Mouse (Mus musculus): Measurements from ENCODE around the gene Srgap1. TPM values are rescaled to one million over a fixed set of nuclear protein-coding genes. Genes with fewer than 3 reads are reported as not detected.

Gene Srgap1
- polyA plus RNA-seq (2014; fragmentation: Nextera tagmentation; extraction: Ambion mirVana) = 8.4 and 9.3 TPM in 2 replicates

DNA sequence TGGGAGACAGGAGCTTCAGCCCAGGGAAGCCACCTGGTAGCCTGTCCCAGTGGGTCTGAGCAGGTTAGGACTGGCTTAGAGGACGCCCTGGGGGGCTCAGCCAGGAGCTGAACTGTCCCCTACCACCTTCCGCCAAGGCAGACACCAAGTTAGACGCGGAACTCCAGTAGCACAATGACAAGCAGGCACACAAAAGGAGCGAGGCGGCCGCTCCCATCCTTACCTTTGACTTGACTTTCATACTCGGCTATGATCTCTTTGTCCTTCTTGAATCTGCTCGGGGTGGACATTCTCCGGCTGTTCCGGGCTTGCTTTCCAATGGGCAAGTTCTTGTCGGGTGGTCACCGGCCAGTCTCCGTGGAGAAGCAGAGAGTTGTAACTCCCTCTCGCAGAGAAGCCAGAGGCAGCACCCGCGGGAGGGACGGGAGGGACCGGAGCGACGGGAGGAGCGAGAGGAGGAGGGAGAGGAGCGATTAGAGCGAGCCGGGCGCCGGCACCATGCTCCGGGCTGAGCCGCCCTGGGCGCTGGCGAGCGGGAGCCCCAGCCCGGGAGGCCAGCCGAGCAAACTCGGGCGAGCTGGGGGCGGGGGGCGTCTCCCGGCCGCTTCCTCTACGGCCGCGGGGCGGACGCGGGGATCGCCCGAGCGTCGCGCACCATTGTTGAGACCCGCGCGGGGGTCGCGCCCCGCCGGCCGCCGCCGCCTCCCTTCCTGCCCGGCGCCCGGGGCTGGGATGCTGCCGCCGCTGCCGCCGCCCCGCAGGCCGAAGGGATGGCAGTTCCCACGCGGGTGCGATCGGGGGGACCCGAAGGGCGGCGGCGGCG lies at the start of gene Srgap1:
Gene Srgap1, minus strand, starts transcription at position 412 of the 823 bp plus-strand sequence.
- H3K4me2 ChIP-seq (ENCODE audit: low read length) = peak within 1 kb of the TSS; percentile 79
- H3K27me3 ChIP-seq (ENCODE audit: control insufficient read depth, insufficient read depth, low read length) = peaks cover 15% of the 10 kb centered on the region; the same call in 1 of the 2 replicates
- H3K9ac ChIP-seq (ENCODE audit: low read length) = peak within 1 kb of the TSS; percentile 87
- WGBS = under 1% methylated on average over 57 of the region's 79 CpGs
- ATAC-seq (ENCODE audit: insufficient number of reproducible peaks, insufficient read depth, low FRiP score, low read depth) = peak; percentile 78
- H3K9me3 ChIP-seq (ENCODE audit: control insufficient read depth, low read length) = no peaks in the 10 kb centered on the region
- H3K27ac ChIP-seq (replicated peaks in 1 of 2; ENCODE audit: control insufficient read depth in 1 of 2, insufficient read depth in 1 of 2, low read depth in 2 of 2, low read length in 2 of 2) = peak within 1 kb of the TSS; percentile 46 to 82
- peak within 1 kb of the TSS; percentile 79 to 83 for H3K4me3 ChIP-seq (ENCODE audit: control insufficient read depth in 1 of 2, insufficient read depth in 1 of 2, low read depth in 1 of 2, low read length in 2 of 2)
- no peaks in the 10 kb centered on the region for H3K36me3 ChIP-seq (ENCODE audit: control insufficient read depth, insufficient read depth, low read length)
- peaks cover 0 to 2% of the 10 kb centered on the region in 2 experiments; a peak in 1 of 4 replicates for H3K4me1 ChIP-seq (ENCODE audit: control insufficient read depth in 2 of 2, insufficient read depth in 2 of 2, low read length in 2 of 2)

DNA sequence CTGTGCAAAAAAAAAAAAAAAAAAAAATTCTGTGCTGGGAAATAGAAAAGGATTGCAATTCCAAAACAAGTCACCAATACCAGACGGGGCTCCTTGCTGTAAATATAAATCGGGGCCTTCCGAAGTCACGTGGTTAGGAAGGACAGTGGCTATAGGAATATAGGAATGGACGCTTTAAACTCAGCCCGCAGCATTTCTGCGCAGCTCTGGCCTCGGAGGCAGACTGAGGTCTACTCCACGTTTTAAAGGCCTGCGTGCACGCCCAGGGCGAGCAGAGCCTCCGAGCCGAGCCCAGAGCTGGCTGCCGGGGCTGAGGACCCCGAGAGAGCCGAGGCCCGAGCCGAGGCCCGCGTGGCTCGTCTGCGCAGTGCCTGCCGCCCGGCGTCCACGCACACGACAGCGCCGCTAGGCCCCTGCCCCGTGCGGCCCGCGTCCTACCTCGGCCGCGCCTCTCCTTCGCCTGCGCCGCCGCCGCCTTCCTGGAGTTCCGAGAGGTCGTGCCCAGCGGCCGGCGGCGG lies 49.4 kb upstream of the Srgap1 start:
- Histone ChIP-seq H3K4me1 (ENCODE audit: control insufficient read depth in 2 of 2, insufficient read depth in 2 of 2, low read length in 2 of 2) (peaks cover 2 to 10% of the 10 kb centered on the region in 2 experiments), H3K4me3 (ENCODE audit: control insufficient read depth in 1 of 2, insufficient read depth in 1 of 2, low read depth in 1 of 2, low read length in 2 of 2) (peak overlapping the region; percentile 83 to 96), H3K4me2 (ENCODE audit: low read length) (peak overlapping the region; percentile 84), H3K36me3 (ENCODE audit: control insufficient read depth, insufficient read depth, low read length) (peaks cover 18% of the 10 kb centered on the region), H3K27ac (replicated peaks in 1 of 2; ENCODE audit: control insufficient read depth in 1 of 2, insufficient read depth in 1 of 2, low read depth in 2 of 2, low read length in 2 of 2) (peak overlapping the region; percentile 58 to 94), H3K27me3 (ENCODE audit: control insufficient read depth, insufficient read depth, low read length) (no peaks in the 10 kb centered on the region), H3K9me3 (ENCODE audit: control insufficient read depth, low read length) (no peaks in the 10 kb centered on the region), H3K9ac (ENCODE audit: low read length) (peak overlapping the region; percentile 90)
- peak; percentile 66 for ATAC-seq (ENCODE audit: insufficient number of reproducible peaks, insufficient read depth, low FRiP score, low read depth)
- under 1% methylated on average over 44 of the region's 48 CpGs for WGBS

DNA sequence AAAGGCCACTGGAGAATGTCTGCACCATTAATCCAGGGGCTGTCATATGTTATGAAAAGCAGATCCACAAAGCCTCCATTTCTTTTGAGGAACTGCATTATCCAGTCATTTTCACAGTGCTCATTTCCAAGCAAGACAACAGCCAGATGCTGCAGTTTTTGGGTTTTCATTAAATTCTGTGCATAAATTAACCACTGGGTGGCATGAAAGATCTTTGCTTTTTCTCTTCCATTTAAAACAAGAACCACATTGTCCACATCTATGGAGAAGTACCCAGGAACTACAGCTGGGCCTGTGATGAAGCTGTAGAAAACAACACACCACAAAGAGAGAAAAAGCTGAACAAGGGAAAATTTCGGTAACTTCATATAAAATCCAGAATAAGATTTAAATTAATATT lies 43.4 kb upstream of the Srgap1 start:
- Histone ChIP-seq H3K9ac (ENCODE audit: low read length) (no peak overlapping the region), H3K27me3 (ENCODE audit: control insufficient read depth, insufficient read depth, low read length) (no peaks in the 10 kb centered on the region), H3K4me2 (ENCODE audit: low read length) (no peak overlapping the region), H3K36me3 (ENCODE audit: control insufficient read depth, insufficient read depth, low read length) (peaks cover 62% of the 10 kb centered on the region), H3K4me3 (ENCODE audit: control insufficient read depth in 1 of 2, insufficient read depth in 1 of 2, low read depth in 1 of 2, low read length in 2 of 2) (no peak overlapping the region), H3K27ac (replicated peaks in 1 of 2; ENCODE audit: control insufficient read depth in 1 of 2, insufficient read depth in 1 of 2, low read depth in 2 of 2, low read length in 2 of 2) (no peak overlapping the region), H3K9me3 (ENCODE audit: control insufficient read depth, low read length) (peaks cover 10% of the 10 kb centered on the region), H3K4me1 (ENCODE audit: control insufficient read depth in 2 of 2, insufficient read depth in 2 of 2, low read length in 2 of 2) (peaks cover 0 to 4% of the 10 kb centered on the region in 2 experiments; a peak in 2 of 4 replicates)
- WGBS = 95% methylated on average over 1 of the region's 1 CpGs
- ATAC-seq (ENCODE audit: insufficient number of reproducible peaks, insufficient read depth, low FRiP score, low read depth) = no peak

DNA sequence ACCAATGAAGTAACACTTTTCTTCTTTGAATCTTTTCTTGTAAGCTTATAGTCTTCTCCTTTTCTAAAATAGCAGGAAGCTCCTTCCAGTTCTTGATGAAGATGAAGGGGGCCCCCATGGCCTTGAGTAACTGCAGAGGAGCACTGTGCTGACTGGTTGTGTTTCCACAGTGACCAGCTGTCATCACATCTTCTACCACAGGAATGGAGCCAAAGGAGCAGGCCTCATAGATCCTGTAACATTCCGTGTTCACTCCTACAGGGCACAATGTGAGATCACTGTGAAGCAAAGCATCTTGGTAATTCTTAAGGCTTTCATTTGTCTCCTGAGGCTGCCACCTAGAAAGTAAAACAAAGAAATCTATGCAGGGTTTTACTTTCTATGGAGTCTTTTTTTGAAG lies 34.2 kb upstream of the Srgap1 start:
- no peaks in the 10 kb centered on the region for H3K9me3 ChIP-seq (ENCODE audit: control insufficient read depth, low read length)
- no peak overlapping the region for H3K4me3 ChIP-seq (ENCODE audit: control insufficient read depth in 1 of 2, insufficient read depth in 1 of 2, low read depth in 1 of 2, low read length in 2 of 2)
- 24% methylated on average over 1 of the region's 1 CpGs for WGBS
- no peak overlapping the region for H3K4me2 ChIP-seq (ENCODE audit: low read length)
- ATAC-seq (ENCODE audit: insufficient number of reproducible peaks, insufficient read depth, low FRiP score, low read depth) = no peak
- H3K27ac ChIP-seq (replicated peaks in 1 of 2; ENCODE audit: control insufficient read depth in 1 of 2, insufficient read depth in 1 of 2, low read depth in 2 of 2, low read length in 2 of 2) = no peak overlapping the region
- peaks cover 2 to 3% of the 10 kb centered on the region in 2 experiments; a peak in 2 of 4 replicates for H3K4me1 ChIP-seq (ENCODE audit: control insufficient read depth in 2 of 2, insufficient read depth in 2 of 2, low read length in 2 of 2)
- no peaks in the 10 kb centered on the region for H3K27me3 ChIP-seq (ENCODE audit: control insufficient read depth, insufficient read depth, low read length)
- peaks cover 10% of the 10 kb centered on the region; the same call in 1 of the 2 replicates for H3K36me3 ChIP-seq (ENCODE audit: control insufficient read depth, insufficient read depth, low read length)
- H3K9ac ChIP-seq (ENCODE audit: low read length) = no peak overlapping the region

DNA sequence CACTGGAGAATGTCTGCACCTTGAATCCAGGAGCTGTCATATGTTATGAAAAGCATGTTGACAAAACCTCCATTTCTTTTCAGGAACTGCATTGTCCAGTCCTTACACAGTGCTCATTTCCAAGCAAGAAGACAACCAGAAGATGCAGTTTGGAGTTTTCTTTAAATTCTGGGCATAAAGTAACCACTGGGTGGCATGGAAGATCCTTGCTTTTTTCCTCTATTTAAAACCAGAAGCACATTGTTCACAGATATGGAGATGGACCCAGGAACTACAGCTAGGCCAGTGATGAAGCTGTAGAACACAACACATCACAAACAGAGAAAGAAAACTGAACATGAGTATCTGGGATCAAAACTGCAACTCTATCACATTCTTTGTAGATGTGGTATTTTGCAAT lies 22.0 kb upstream of the Srgap1 start:
- no peak for ATAC-seq (ENCODE audit: insufficient number of reproducible peaks, insufficient read depth, low FRiP score, low read depth)
- H3K27ac ChIP-seq (replicated peaks in 1 of 2; ENCODE audit: control insufficient read depth in 1 of 2, insufficient read depth in 1 of 2, low read depth in 2 of 2, low read length in 2 of 2) = no peak overlapping the region
- H3K9me3 ChIP-seq (ENCODE audit: control insufficient read depth, low read length) = no peaks in the 10 kb centered on the region
- H3K9ac ChIP-seq (ENCODE audit: low read length) = no peak overlapping the region
- H3K4me1 ChIP-seq (ENCODE audit: control insufficient read depth in 2 of 2, insufficient read depth in 2 of 2, low read length in 2 of 2) = peaks cover 2% of the 10 kb centered on the region in 2 experiments; a peak in 3 of 4 replicates
- no peak overlapping the region for H3K4me3 ChIP-seq (ENCODE audit: control insufficient read depth in 1 of 2, insufficient read depth in 1 of 2, low read depth in 1 of 2, low read length in 2 of 2)
- H3K36me3 ChIP-seq (ENCODE audit: control insufficient read depth, insufficient read depth, low read length) = no peaks in the 10 kb centered on the region
- H3K27me3 ChIP-seq (ENCODE audit: control insufficient read depth, insufficient read depth, low read length) = no peaks in the 10 kb centered on the region
- H3K4me2 ChIP-seq (ENCODE audit: low read length) = no peak overlapping the region

DNA sequence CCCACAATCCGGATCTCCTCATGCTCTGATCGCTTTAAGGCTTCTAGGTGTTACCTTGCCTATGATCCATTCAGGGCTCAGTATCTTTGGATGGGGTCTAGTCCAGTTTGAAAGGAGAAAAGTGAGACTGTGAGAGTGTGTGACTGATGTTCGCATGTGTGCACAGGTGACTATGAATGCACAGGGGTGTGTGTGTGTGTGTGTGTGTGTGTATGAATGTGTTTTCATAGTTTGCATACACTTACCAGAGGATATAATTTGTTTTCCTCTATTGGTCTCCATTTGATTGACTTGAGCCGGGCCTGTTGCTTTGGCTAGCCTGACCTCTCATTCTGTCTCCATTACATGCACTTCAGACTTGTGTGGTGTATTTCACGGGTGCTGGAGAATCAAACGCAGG lies 8.7 kb upstream of the Srgap1 start:
- H3K27me3 ChIP-seq (ENCODE audit: control insufficient read depth, insufficient read depth, low read length) = peaks cover 2% of the 10 kb centered on the region; the same call in 1 of the 2 replicates
- H3K9me3 ChIP-seq (ENCODE audit: control insufficient read depth, low read length) = no peaks in the 10 kb centered on the region
- 85% methylated on average over 6 of the region's 6 CpGs for WGBS
- H3K4me2 ChIP-seq (ENCODE audit: low read length) = no peak overlapping the region
- no peak overlapping the region for H3K27ac ChIP-seq (replicated peaks in 1 of 2; ENCODE audit: control insufficient read depth in 1 of 2, insufficient read depth in 1 of 2, low read depth in 2 of 2, low read length in 2 of 2)
- no peak for ATAC-seq (ENCODE audit: insufficient number of reproducible peaks, insufficient read depth, low FRiP score, low read depth)
- no peak overlapping the region for H3K9ac ChIP-seq (ENCODE audit: low read length)
- no peaks in the 10 kb centered on the region for H3K36me3 ChIP-seq (ENCODE audit: control insufficient read depth, insufficient read depth, low read length)
- H3K4me1 ChIP-seq (ENCODE audit: control insufficient read depth in 2 of 2, insufficient read depth in 2 of 2, low read length in 2 of 2) = no peaks in the 10 kb centered on the region
- no peak overlapping the region for H3K4me3 ChIP-seq (ENCODE audit: control insufficient read depth in 1 of 2, insufficient read depth in 1 of 2, low read depth in 1 of 2, low read length in 2 of 2)

DNA sequence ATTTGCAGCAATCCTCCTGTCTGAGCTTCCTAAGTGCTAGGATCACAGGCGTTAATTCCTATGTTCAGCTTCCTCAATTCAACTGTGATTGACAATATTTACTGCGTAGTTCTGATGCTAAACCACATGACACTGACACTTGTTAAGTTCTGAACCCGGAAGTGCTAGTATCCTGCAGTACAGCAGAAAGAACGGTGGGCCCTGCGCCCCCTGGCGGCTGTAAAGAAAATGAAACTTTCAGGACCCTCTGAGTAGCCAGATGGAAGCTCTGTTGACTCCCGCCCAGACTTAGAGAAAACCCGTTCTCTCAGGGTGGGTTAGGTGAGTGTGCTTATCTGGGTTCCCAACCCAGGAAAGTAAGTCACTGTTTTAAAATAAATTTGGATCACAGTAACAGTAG lies 7.4 kb upstream of the Srgap1 start:
- Histone ChIP-seq H3K9ac (ENCODE audit: low read length) (no peak overlapping the region), H3K36me3 (ENCODE audit: control insufficient read depth, insufficient read depth, low read length) (no peaks in the 10 kb centered on the region), H3K27me3 (ENCODE audit: control insufficient read depth, insufficient read depth, low read length) (peaks cover 7% of the 10 kb centered on the region; the same call in 1 of the 2 replicates), H3K9me3 (ENCODE audit: control insufficient read depth, low read length) (no peaks in the 10 kb centered on the region), H3K4me1 (ENCODE audit: control insufficient read depth in 2 of 2, insufficient read depth in 2 of 2, low read length in 2 of 2) (no peaks in the 10 kb centered on the region), H3K27ac (replicated peaks in 1 of 2; ENCODE audit: control insufficient read depth in 1 of 2, insufficient read depth in 1 of 2, low read depth in 2 of 2, low read length in 2 of 2) (no peak overlapping the region), H3K4me3 (ENCODE audit: control insufficient read depth in 1 of 2, insufficient read depth in 1 of 2, low read depth in 1 of 2, low read length in 2 of 2) (no peak overlapping the region), H3K4me2 (ENCODE audit: low read length) (no peak overlapping the region)
- ATAC-seq (ENCODE audit: insufficient number of reproducible peaks, insufficient read depth, low FRiP score, low read depth) = peak; percentile 54; the same call in 1 of the 2 replicates
- 13% methylated on average over 8 of the region's 8 CpGs for WGBS

Measured in heart, embryonic 14.5 days (tissue).